9 mouse cellular contexts compared by ENCODE assay signal in genomic region chr9:121950418-121951113, GRCm38 (mm10). TPM values are rescaled to one million over a fixed set of nuclear protein-coding genes. Genes with fewer than 3 reads are reported as not detected.
DNase-seq lines count a peak whose midpoint lies in the region; ATAC-seq and TF ChIP-seq lines count a peak whose summit lies in the region.
"Had no signal": no experiment of that assay in that cellular context is flagged by ENCODE, and none has a peak within 500 bp of the region (broad histone marks: within the 10 kb centered on the region; RNA-seq: fewer than 3 reads in every experiment).

TSS of gene Fam198a (plus strand) at chr9:121950988.

- no peak for TF ChIP-seq CTCF in E14TG2a.4 (conservative IDR thresholded peaks at IDR 0.05; ENCODE audit: low read length)
- no peak for TF ChIP-seq CTCF in small intestine, adult 2 months (IDR thresholded peaks at IDR 0.05; ENCODE audit: extremely low read depth, insufficient read length, insufficient replicate concordance, low read depth, low read length)

- H3K27me3 ChIP-seq in E14TG2a.4 (ENCODE audit: insufficient read depth, low read length): peaks cover 24% of the 10 kb centered on the region
- no peaks in the 10 kb centered on the region for H3K27me3 ChIP-seq in embryonic facial prominence, embryonic 15.5 days
- H3K27me3 ChIP-seq in heart, embryonic 14.5 days (ENCODE audit: control insufficient read depth, insufficient read depth, low read length): no peaks in the 10 kb centered on the region
- no peaks in the 10 kb centered on the region for H3K27me3 ChIP-seq in kidney, embryonic 16.5 days (ENCODE audit: insufficient read depth, low read length)
- H3K27me3 ChIP-seq in small intestine, adult 2 months (ENCODE audit: control insufficient read depth, insufficient read depth, low read length): no peaks in the 10 kb centered on the region

- H3K4me2 ChIP-seq in embryonic facial prominence, embryonic 15.5 days (replicated peaks): peak within 1 kb of the TSS; percentile 47
- peak within 1 kb of the TSS; percentile 68 for H3K4me2 ChIP-seq in heart, embryonic 14.5 days (ENCODE audit: low read length)
- peak within 1 kb of the TSS; percentile 55 for H3K4me2 ChIP-seq in kidney, embryonic 16.5 days (replicated peaks; ENCODE audit: low read depth, low read length)

- DNase-seq in adrenal gland, adult 8-10 months: peak; percentile 82
- DNase-seq in lung, postnatal 10 days: peak; percentile 88

- peak within 1 kb of the TSS; percentile 76 for H3K27ac ChIP-seq in embryonic facial prominence, embryonic 15.5 days (replicated peaks)
- H3K27ac ChIP-seq in heart, embryonic 14.5 days (replicated peaks in 1 of 2; ENCODE audit: control insufficient read depth in 1 of 2, insufficient read depth in 1 of 2, low read depth in 2 of 2, low read length in 2 of 2): peak within 1 kb of the TSS; percentile 41
- H3K27ac ChIP-seq in kidney, embryonic 16.5 days (ENCODE audit: low read length): peak within 1 kb of the TSS; percentile 62
- no peak within 1 kb of the TSS for H3K27ac ChIP-seq in small intestine, adult 2 months (ENCODE audit: insufficient read depth, low read depth, low read length)

- WGBS in embryonic facial prominence, embryonic 15.5 days: 6% methylated on average over 14 of the region's 14 CpGs
- WGBS in heart, embryonic 14.5 days: 3% methylated on average over 13 of the region's 14 CpGs
- WGBS in kidney, embryonic 16.5 days: 7% methylated on average over 14 of the region's 14 CpGs
- WGBS in small intestine, adult 2 months: 6% methylated on average over 14 of the region's 14 CpGs

- no peak for TF ChIP-seq POLR2A in small intestine, adult 2 months (IDR thresholded peaks at IDR 0.05; ENCODE audit: low read depth, low read length)

- H3K4me3 ChIP-seq in E14TG2a.4 (replicated peaks; ENCODE audit: low read length): peak within 1 kb of the TSS; percentile 67
- H3K4me3 ChIP-seq in embryonic facial prominence, embryonic 15.5 days (replicated peaks): peak within 1 kb of the TSS; percentile 34
- H3K4me3 ChIP-seq in heart, embryonic 14.5 days (ENCODE audit: control insufficient read depth in 1 of 2, insufficient read depth in 1 of 2, low read depth in 1 of 2, low read length in 2 of 2): peak within 1 kb of the TSS; percentile 33 to 39
- H3K4me3 ChIP-seq in kidney, embryonic 16.5 days (ENCODE audit: low read length): peak within 1 kb of the TSS; percentile 31
- H3K4me3 ChIP-seq in small intestine, adult 2 months (ENCODE audit: low read depth, low read length): peak within 1 kb of the TSS; percentile 39

- H3K9me3 ChIP-seq in E14TG2a.4 (ENCODE audit: low read length): no peaks in the 10 kb centered on the region
- H3K9me3 ChIP-seq in embryonic facial prominence, embryonic 15.5 days (replicated peaks): no peaks in the 10 kb centered on the region
- no peaks in the 10 kb centered on the region for H3K9me3 ChIP-seq in heart, embryonic 14.5 days (ENCODE audit: control insufficient read depth, low read length)
- no peaks in the 10 kb centered on the region for H3K9me3 ChIP-seq in kidney, embryonic 16.5 days (ENCODE audit: low read length)

- ATAC-seq in embryonic facial prominence, embryonic 15.5 days (ENCODE audit: insufficient number of reproducible peaks, low FRiP score, low TSS enrichment, low read depth): peak; percentile 92
- peak; percentile 91 for ATAC-seq in heart, embryonic 14.5 days (ENCODE audit: insufficient number of reproducible peaks, insufficient read depth, low FRiP score, low read depth)
- peak; percentile 93 for ATAC-seq in kidney, embryonic 16.5 days (ENCODE audit: low FRiP score, low TSS enrichment)
- no peak for ATAC-seq in activated CD4-positive, CD25-positive, alpha-beta regulatory T cell, adult 4 months

- no peak within 1 kb of the TSS for H3K9ac ChIP-seq in embryonic facial prominence, embryonic 15.5 days
- peak within 1 kb of the TSS; percentile 63 for H3K9ac ChIP-seq in heart, embryonic 14.5 days (ENCODE audit: low read length)
- H3K9ac ChIP-seq in kidney, embryonic 16.5 days (replicated peaks; ENCODE audit: low read length): peak within 1 kb of the TSS; percentile 60

- H3K4me1 ChIP-seq in E14TG2a.4 (replicated peaks; ENCODE audit: low read depth, low read length): peaks cover 15% of the 10 kb centered on the region
- peaks cover 26% of the 10 kb centered on the region for H3K4me1 ChIP-seq in embryonic facial prominence, embryonic 15.5 days
- peaks cover 10 to 16% of the 10 kb centered on the region in 2 experiments for H3K4me1 ChIP-seq in heart, embryonic 14.5 days (ENCODE audit: control insufficient read depth in 2 of 2, insufficient read depth in 2 of 2, low read length in 2 of 2)
- peaks cover 12% of the 10 kb centered on the region for H3K4me1 ChIP-seq in kidney, embryonic 16.5 days (ENCODE audit: insufficient read depth, low read length)
- peaks cover 10% of the 10 kb centered on the region for H3K4me1 ChIP-seq in small intestine, adult 2 months (ENCODE audit: control insufficient read depth, insufficient read depth, insufficient read length, low read length)

- H3K36me3 ChIP-seq in E14TG2a.4 (ENCODE audit: insufficient read depth, low read length): no peaks in the 10 kb centered on the region
- H3K36me3 ChIP-seq in embryonic facial prominence, embryonic 15.5 days: no peaks in the 10 kb centered on the region
- no peaks in the 10 kb centered on the region for H3K36me3 ChIP-seq in heart, embryonic 14.5 days (ENCODE audit: control insufficient read depth, insufficient read depth, low read length)
- H3K36me3 ChIP-seq in kidney, embryonic 16.5 days (ENCODE audit: insufficient read depth, low read length): no peaks in the 10 kb centered on the region
- no peaks in the 10 kb centered on the region for H3K36me3 ChIP-seq in small intestine, adult 2 months (ENCODE audit: control insufficient read depth, insufficient read depth, low read length)

RNA-seq across cellular contexts. Expression of gene Fam198a, which starts in this region (rescaled TPM):
- total RNA-seq in adrenal gland, adult 8-10 months (2022): 1 to 10 TPM; 1.8 to 2.7 (median 2.3) TPM
- polyA plus RNA-seq in embryonic facial prominence, embryonic 15.5 days (2015; fragmentation: Nextera tagmentation; extraction: Ambion mirVana): 4.1 and 4.7 TPM in 2 replicates
- polyA plus RNA-seq in heart, embryonic 14.5 days (2014; fragmentation: Nextera tagmentation; extraction: Ambion mirVana): 0.97 and 1.6 TPM in 2 replicates
- polyA plus RNA-seq in kidney, embryonic 16.5 days (2015; fragmentation: Nextera tagmentation; extraction: Ambion mirVana): 2.0 and 2.8 TPM in 2 replicates
- polyA plus RNA-seq in small intestine, adult 2 months (2012; rRNA removed): 0.24 and 0.39 TPM in 2 replicates
- polyA plus RNA-seq in activated CD4-positive, CD25-positive, alpha-beta regulatory T cell, adult 4 months (2017; shearing (Covaris generic)): not detected
- total RNA-seq: neutrophil, adult 5-6 weeks had no signal
